Mouse (Mus musculus) lung, adult 2 months (tissue): ENCODE results near the gene Ncaph2.
A peak's percentile ranks its signal among the peaks of the same experiment; 100 is the strongest.

Experiments
- CTCF ChIP-seq: fragments of 200-500 bp; IDR thresholded peaks from 2 replicates; pipeline ENCODE4 v1.5.1; 2011; ENCODE audit warnings: mild to moderate bottlenecking, low read length, control low read depth; ENCODE audit not compliant: insufficient read depth
- POLR2A ChIP-seq: fragments of 200-500 bp; IDR thresholded peaks from 2 replicates; pipeline ENCODE4 v1.6.1; 2011; ENCODE audit warnings: low read depth, mild to moderate bottlenecking, control low read depth, low read length, borderline replicate concordance; ENCODE audit errors: extremely low read depth

- TF ChIP-seq CTCF, result no peak
- TF ChIP-seq POLR2A, result peak; percentile 11; the same call in 1 of the 2 replicates
These were observed 22.7 kb downstream of the Ncaph2 start for GRCm38 (mm10) chr15:89377938-89378828.
